Mouse (Mus musculus) forebrain, embryonic 12.5 days (tissue): ENCODE measurements around the gene Tm4sf5. TPM values are rescaled to one million over a fixed set of nuclear protein-coding genes. Genes with fewer than 3 reads are reported as not detected.
A peak's percentile ranks its signal among the peaks of the same experiment; 100 is the strongest.
"Not testable (repeated sequence)": the region's sequence is repeated elsewhere in the genome, so short reads cannot be mapped to it uniquely, and the experiment has no call there.

ENCODE experiments used
- ATAC-seq: fragments of 200-750 bp; cut with Nextera tagmentation; 2 replicates; pipeline ENCODE4 v1.8.0; 2017; ENCODE audit warnings: moderate TSS enrichment; ENCODE audit not compliant: low FRiP score
- H3K27ac ChIP-seq: fragments of 300-500 bp; sonication (generic); 2 replicates; pipeline ENCODE4 v1.5.1; 2016; ENCODE audit warnings: mild to moderate bottlenecking
- H3K27me3 ChIP-seq: fragments of 300-500 bp; sonication (generic); 2 replicates; pipeline ENCODE4 v1.6.1; 2016; ENCODE audit warnings: mild to moderate bottlenecking
- H3K36me3 ChIP-seq: fragments of 300-500 bp; sonication (generic); replicated peaks from 2 replicates; pipeline ENCODE4 v1.6.1; 2016; ENCODE audit warnings: mild to moderate bottlenecking
- H3K4me1 ChIP-seq: fragments of 300-500 bp; sonication (generic); 2 replicates; pipeline ENCODE4 v1.6.1; 2016
- H3K4me2 ChIP-seq: fragments of 300-500 bp; sonication (generic); 2 replicates; pipeline ENCODE4 v1.6.1; 2016; ENCODE audit warnings: mild to moderate bottlenecking, moderate library complexity
- H3K4me3 ChIP-seq: fragments of 300-500 bp; sonication (generic); replicated peaks from 2 replicates; pipeline ENCODE4 v1.5.1; 2016; ENCODE audit warnings: mild to moderate bottlenecking
- H3K9ac ChIP-seq: fragments of 300-500 bp; sonication (generic); 2 replicates; pipeline ENCODE4 v1.6.1; 2016; ENCODE audit warnings: mild to moderate bottlenecking
- H3K9me3 ChIP-seq: fragments of 300-500 bp; sonication (generic); 2 replicates; pipeline ENCODE4 v1.6.1; 2016
- WGBS: fragments of 180-500 bp; shearing (Covaris S2); methylation state at CpG from one replicate; pipeline ENCODE4 v1.1.7; 2016; 5-methylcytosine and 5-hydroxymethylcytosine counted together
- polyA plus RNA-seq: library from polyadenylated mRNA; unstranded; fragments of >200 nt; fragmentation: Nextera tagmentation; extraction: Ambion mirVana; gene quantifications from 2 replicates; pipeline ENCODE4 v1.2.1, GENCODE M21; 2016

Gene Tm4sf5
- polyA plus RNA-seq, 1 experiment from 2014 or later = 0.49 TPM

- Histone ChIP-seq H3K4me3 (no peak overlapping the region), H3K36me3 (no peaks in the 10 kb centered on the region), H3K27ac (no peak overlapping the region), H3K27me3 (peaks cover 24% of the 10 kb centered on the region), H3K9me3 (no peaks in the 10 kb centered on the region), H3K4me2 (no peak overlapping the region), H3K9ac (no peak overlapping the region), H3K4me1 (peaks cover 5% of the 10 kb centered on the region; the same call in 1 of the 2 replicates)
- ATAC-seq = no peak
- WGBS = 85% methylated on average over 7 of the region's 7 CpGs
Observed at GRCm38 (mm10) chr11:70512709-70513342, 7.8 kb downstream of the Tm4sf5 start.

GRCm38 (mm10) chr11:70513520-70513919 is 8.5 kb downstream of the Tm4sf5 start:
- H3K4me2 ChIP-seq = no peak overlapping the region
- no peak overlapping the region for H3K4me3 ChIP-seq
- no peak overlapping the region for H3K9ac ChIP-seq
- H3K36me3 ChIP-seq = no peaks in the 10 kb centered on the region
- no peaks in the 10 kb centered on the region for H3K9me3 ChIP-seq
- H3K27ac ChIP-seq = no peak overlapping the region
- 58% methylated on average over 11 of the region's 11 CpGs for WGBS
- H3K4me1 ChIP-seq = peaks cover 5% of the 10 kb centered on the region; the same call in 1 of the 2 replicates
- no peak for ATAC-seq
- peaks cover 24% of the 10 kb centered on the region for H3K27me3 ChIP-seq

DNA sequence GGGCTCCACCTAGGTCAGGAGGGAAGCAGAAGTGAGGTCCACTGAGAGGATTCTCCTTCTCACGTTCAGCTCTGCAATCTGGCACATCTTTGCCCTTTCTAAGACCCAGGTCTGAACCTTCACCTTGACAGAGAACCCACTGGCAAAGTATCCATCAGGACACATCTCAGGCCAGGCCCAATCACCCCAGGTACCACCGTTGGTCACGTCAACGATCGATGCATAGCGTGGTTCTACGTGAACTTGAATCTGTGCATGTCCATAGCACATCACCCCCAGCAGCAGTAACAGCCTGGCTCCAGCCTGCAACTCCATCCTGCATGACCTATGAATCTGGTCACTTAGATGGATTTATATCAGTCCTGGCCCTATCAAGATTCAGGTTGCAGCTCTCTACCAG is 9.2 kb downstream of the Tm4sf5 start, which contains the start of gene Vmo1:
Vmo1 (minus strand) TSS at position 329 of the 400 bp plus-strand sequence.
- Histone ChIP-seq H3K27ac (no peak within 1 kb of the TSS), H3K9ac (no peak within 1 kb of the TSS), H3K27me3 (peaks cover 26% of the 10 kb centered on the region), H3K4me1 (peaks cover 5% of the 10 kb centered on the region; the same call in 1 of the 2 replicates), H3K4me3 (no peak within 1 kb of the TSS), H3K9me3 (no peaks in the 10 kb centered on the region), H3K36me3 (no peaks in the 10 kb centered on the region), H3K4me2 (no peak within 1 kb of the TSS)
- no peak for ATAC-seq
- 91% methylated on average over 7 of the region's 7 CpGs for WGBS

DNA sequence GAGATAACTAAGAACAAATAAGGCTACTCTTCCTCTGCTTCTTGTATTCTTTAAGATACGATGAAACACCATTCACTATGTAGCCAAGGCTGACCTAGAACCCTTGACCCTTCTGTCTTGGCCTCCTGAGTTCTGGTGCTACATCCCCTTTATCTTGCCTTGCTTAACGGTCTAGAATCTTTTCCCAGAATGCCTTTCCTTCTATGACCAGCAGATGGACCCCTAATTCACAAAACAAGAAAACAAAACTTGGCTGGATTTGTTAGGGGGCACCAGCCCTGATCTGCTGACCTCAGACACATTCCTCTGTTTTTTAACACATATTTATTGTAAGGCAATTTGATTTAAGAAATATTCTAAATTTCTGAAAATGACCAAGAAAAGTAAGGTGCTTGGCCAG is 11.3 kb downstream of the Tm4sf5 start:
- 35% methylated on average over 2 of the region's 2 CpGs for WGBS
- Histone ChIP-seq H3K4me2 (no peak overlapping the region), H3K9me3 (no peaks in the 10 kb centered on the region), H3K4me3 (no peak overlapping the region), H3K36me3 (no peaks in the 10 kb centered on the region), H3K27ac (no peak overlapping the region), H3K9ac (no peak overlapping the region), H3K4me1 (peaks cover 9% of the 10 kb centered on the region), H3K27me3 (peaks cover 25% of the 10 kb centered on the region)
- no peak for ATAC-seq

DNA sequence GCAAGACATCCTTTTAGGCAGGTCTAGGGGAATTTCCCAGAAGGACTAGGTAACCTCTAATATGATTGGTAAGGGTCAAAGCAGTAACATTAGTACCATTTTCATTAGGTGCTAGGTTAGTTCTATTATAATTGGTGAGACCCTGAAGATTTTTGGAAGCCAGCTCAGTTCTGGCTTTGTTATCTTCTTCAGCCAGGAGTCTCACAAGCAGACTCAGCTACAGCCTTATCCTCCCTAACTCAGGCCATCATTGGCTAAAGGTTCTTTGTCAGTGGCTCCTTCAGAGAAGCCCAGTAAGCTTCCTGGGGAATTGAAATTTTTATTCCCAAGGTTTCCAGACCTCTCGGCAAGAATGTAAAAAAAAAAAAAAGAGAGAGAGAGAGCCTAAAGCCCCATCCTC is 13.4 kb downstream of the Tm4sf5 start:
- 67% methylated on average over 1 of the region's 1 CpGs for WGBS
- Histone ChIP-seq H3K4me2 (no peak overlapping the region), H3K27me3 (peaks cover 16% of the 10 kb centered on the region), H3K27ac (no peak overlapping the region), H3K9me3 (no peaks in the 10 kb centered on the region), H3K4me3 (no peak overlapping the region), H3K36me3 (no peaks in the 10 kb centered on the region), H3K4me1 (peaks cover 9% of the 10 kb centered on the region), H3K9ac (no peak overlapping the region)
- no peak for ATAC-seq

DNA sequence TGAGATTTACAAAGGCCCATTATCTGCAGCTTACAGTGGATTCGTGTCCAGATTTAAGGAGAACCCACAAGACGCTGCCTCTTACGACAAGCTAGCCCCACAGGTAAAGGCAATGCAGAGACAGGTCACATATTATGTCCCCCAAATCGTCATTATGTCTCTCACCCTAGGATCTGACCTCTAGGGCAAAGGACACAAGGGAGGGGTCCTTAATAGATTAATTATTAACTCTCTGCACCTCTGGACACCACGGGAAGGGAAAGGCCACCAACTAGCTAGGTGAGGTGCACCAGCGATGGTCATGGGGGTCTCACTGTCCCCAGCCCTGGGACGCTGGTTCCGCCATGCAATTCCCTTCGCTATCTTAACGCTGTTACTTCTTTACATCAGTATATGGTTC is 13.9 kb downstream of the Tm4sf5 start, which contains the start of gene Gltpd2:
Gltpd2 (plus strand) TSS at position 274 of the 400 bp plus-strand sequence.
- no peak for ATAC-seq
- Histone ChIP-seq H3K9me3 (no peaks in the 10 kb centered on the region), H3K27me3 (peaks cover 14% of the 10 kb centered on the region), H3K4me2 (peak within 1 kb of the TSS; percentile 43), H3K27ac (no peak within 1 kb of the TSS), H3K4me3 (peak within 1 kb of the TSS; percentile 18), H3K4me1 (peaks cover 9% of the 10 kb centered on the region), H3K9ac (peak within 1 kb of the TSS; percentile 48), H3K36me3 (no peaks in the 10 kb centered on the region)
- 79% methylated on average over 10 of the region's 10 CpGs for WGBS

- no peaks in the 10 kb centered on the region for H3K9me3 ChIP-seq
- peaks cover 14% of the 10 kb centered on the region for H3K27me3 ChIP-seq
- WGBS = 16% methylated on average over 41 of the region's 41 CpGs
- peak overlapping the region; percentile 18 for H3K4me3 ChIP-seq
- H3K9ac ChIP-seq = peak overlapping the region; percentile 48
- H3K36me3 ChIP-seq = no peaks in the 10 kb centered on the region
- H3K4me2 ChIP-seq = peak overlapping the region; percentile 43
- no peak overlapping the region for H3K27ac ChIP-seq
- ATAC-seq = no peak; the same call in 1 of the 2 replicates
- peaks cover 9% of the 10 kb centered on the region for H3K4me1 ChIP-seq
Observed at GRCm38 (mm10) chr11:70520178-70520769, 15.2 kb downstream of the Tm4sf5 start.

DNA sequence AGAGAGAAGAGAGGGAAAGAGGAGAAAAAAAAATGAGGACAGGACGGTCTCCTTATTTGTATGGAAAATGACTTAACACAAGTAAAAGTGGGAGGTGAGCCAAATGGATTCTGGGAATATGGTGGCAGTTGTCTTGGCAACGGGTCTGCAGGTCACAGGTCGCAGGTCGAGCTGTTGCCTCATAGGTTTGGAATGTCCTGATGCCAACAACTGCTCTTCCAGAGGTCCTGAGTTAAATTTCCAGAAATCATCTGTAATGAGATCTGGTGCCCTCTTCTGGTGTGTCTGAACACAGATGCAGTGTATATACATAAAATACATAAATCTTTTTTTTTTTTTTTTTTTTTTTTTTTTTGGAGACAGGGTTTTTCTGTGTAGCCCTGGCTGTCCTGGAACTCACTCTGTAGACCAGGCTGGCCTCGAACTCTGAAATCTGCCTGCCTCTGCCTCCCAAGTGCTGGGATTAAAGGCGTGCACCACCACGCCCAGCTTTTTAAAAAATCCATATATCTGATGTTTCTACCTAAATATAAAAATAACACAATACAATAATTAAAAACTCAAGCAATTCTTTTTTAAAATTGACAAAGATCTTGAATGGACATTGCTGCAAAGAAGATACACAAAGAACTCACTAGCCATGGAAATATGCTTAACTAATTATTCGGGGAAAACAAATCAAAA is 18.4 kb downstream of the Tm4sf5 start:
- not testable (repeated sequence) for H3K4me2 ChIP-seq, ATAC-seq, H3K4me3 ChIP-seq, H3K9me3 ChIP-seq, H3K27ac ChIP-seq, H3K9ac ChIP-seq
- H3K36me3 ChIP-seq = peaks cover 23% of the 10 kb centered on the region
- peaks cover 20% of the 10 kb centered on the region for H3K4me1 ChIP-seq
- peaks cover 14% of the 10 kb centered on the region for H3K27me3 ChIP-seq
- WGBS = 88% methylated on average over 8 of the region's 8 CpGs

DNA sequence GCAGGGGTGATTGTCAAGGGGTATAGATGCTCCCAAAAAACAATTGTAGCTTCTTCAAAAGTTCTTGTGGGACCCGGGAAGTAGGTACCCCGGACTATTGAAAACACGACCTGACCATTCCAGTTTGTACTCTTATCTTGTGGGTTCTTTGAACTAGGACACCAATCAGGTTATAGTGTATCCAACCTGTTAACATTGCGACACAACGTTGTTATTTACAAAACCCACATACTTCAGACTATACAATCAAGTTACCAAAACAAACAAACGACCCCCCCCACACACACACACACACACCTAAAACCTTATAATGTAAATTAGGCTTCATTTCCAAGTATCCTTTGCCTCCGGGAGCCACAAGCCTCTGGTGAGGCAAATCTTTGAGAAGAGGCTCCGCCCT is 19.7 kb downstream of the Tm4sf5 start:
- Histone ChIP-seq H3K4me2 (peak overlapping the region; percentile 53), H3K27me3 (peaks cover 3% of the 10 kb centered on the region), H3K4me3 (peak overlapping the region; percentile 72), H3K36me3 (peaks cover 35% of the 10 kb centered on the region), H3K27ac (no peak overlapping the region), H3K9ac (0 out of 2 replicates have a peak overlapping the region, but pooled peaks have one; percentile 33), H3K4me1 (peaks cover 19% of the 10 kb centered on the region), H3K9me3 (no peaks in the 10 kb centered on the region)
- WGBS = 9% methylated on average over 8 of the region's 8 CpGs
- ATAC-seq = no peak; the same call in 1 of the 2 replicates

GRCm38 (mm10) chr11:70525184-70525678 is 20.2 kb downstream of the Tm4sf5 start, which contains the start of gene Psmb6:
TSS of gene Psmb6 (plus strand) at chr11:70525367.
- Histone ChIP-seq H3K36me3 (peaks cover 35% of the 10 kb centered on the region), H3K4me1 (peaks cover 15% of the 10 kb centered on the region), H3K9me3 (no peaks in the 10 kb centered on the region), H3K27ac (no peak within 1 kb of the TSS), H3K4me3 (peak within 1 kb of the TSS; percentile 72), H3K4me2 (peak within 1 kb of the TSS; percentile 84), H3K27me3 (no peaks in the 10 kb centered on the region), H3K9ac (peak within 1 kb of the TSS; percentile 81)
- under 1% methylated on average over 26 of the region's 26 CpGs for WGBS
- peak; percentile 93 for ATAC-seq

GRCm38 (mm10) chr11:70525726-70526125 is 20.7 kb downstream of the Tm4sf5 start:
- H3K27ac ChIP-seq = no peak overlapping the region
- peak; percentile 52; the same call in 1 of the 2 replicates for ATAC-seq
- WGBS = 2% methylated on average over 12 of the region's 12 CpGs

DNA sequence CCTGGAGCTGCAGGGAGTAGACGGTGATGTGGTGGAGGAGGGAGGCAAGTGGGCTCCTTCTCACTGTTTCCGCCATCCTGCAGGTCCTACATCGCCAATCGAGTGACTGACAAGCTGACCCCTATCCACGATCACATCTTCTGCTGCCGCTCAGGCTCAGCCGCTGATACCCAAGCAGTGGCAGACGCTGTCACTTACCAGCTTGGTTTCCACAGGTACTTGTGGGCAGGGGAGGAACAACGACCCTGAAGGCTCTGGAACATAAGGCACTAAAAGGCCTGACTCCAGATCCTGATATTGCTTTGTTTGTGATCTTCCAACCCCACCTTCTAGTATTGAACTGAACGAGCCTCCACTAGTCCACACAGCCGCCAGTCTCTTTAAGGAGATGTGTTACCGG is 21.2 kb downstream of the Tm4sf5 start:
- peaks cover 35% of the 10 kb centered on the region for H3K36me3 ChIP-seq
- peak overlapping the region; percentile 72 for H3K4me3 ChIP-seq
- no peak for ATAC-seq
- no peaks in the 10 kb centered on the region for H3K9me3 ChIP-seq
- H3K4me1 ChIP-seq = peaks cover 11% of the 10 kb centered on the region
- peak overlapping the region; percentile 81 for H3K9ac ChIP-seq
- H3K27me3 ChIP-seq = no peaks in the 10 kb centered on the region
- peak overlapping the region; percentile 84 for H3K4me2 ChIP-seq
- H3K27ac ChIP-seq = no peak overlapping the region
- 90% methylated on average over 12 of the region's 12 CpGs for WGBS

More at GRCm38 (mm10) chr11:70525726-70526125, 20.7 kb downstream of the Tm4sf5 start:
- Histone ChIP-seq H3K4me1 (peaks cover 11% of the 10 kb centered on the region), H3K4me3 (peak overlapping the region; percentile 72), H3K4me2 (peak overlapping the region; percentile 84), H3K9me3 (no peaks in the 10 kb centered on the region), H3K27me3 (no peaks in the 10 kb centered on the region), H3K9ac (peak overlapping the region; percentile 81), H3K36me3 (peaks cover 35% of the 10 kb centered on the region)
